Mouse (Mus musculus) large intestine, adult 2 months (tissue): Measurements from ENCODE around the gene Gm20388. TPM values are rescaled to one million over a fixed set of nuclear protein-coding genes. Genes with fewer than 3 reads are reported as not detected.

Experiments used
- DNase-seq: peaks from one replicate; pipeline ENCODE4 v3.0.0-alpha.2; 2012; ENCODE audit warnings: low read depth, low spot score
- WGBS: fragments of 180-500 bp; shearing (Covaris S2); methylation state at CpG from one replicate; pipeline ENCODE4 v1.1.7; 2018; 5-methylcytosine and 5-hydroxymethylcytosine counted together
- polyA plus RNA-seq: library from polyadenylated mRNA; depleted of rRNA; stranded (reverse); fragments of >200 nt; gene quantifications from 2 replicates; pipeline ENCODE4 v1.2.3, GENCODE M21; 2012

Gm20388 gene
- polyA plus RNA-seq, 1 experiment, result 31.5 TPM

GRCm38 (mm10) chr8:120509136-120510034 lies 598.7 kb downstream of the Gm20388 start:
- 44% methylated on average over 21 of the region's 21 CpGs for WGBS
- DNase-seq, result no peak

DNA sequence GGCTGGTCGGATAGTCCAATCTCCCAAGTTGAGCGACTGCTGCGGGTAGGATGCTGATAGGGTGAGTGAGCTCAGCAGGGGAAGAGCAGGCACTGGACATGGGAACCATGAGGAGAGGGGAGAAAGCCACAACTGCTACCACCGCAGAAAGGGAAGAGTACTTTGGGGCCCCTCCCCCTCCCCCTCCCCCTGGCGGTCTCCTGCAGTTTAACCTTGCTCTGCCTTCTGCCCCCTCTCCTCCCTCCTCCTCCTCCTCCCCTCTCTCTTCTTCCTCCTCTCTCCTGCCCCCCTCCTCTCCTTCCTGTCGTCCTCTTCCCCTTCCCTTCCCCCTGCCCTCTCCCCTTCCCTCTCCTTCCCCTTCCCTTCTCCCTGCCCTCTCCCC lies 599.4 kb downstream of the Gm20388 start:
- 62% methylated on average over 6 of the region's 6 CpGs for WGBS
- no peak for DNase-seq

DNA sequence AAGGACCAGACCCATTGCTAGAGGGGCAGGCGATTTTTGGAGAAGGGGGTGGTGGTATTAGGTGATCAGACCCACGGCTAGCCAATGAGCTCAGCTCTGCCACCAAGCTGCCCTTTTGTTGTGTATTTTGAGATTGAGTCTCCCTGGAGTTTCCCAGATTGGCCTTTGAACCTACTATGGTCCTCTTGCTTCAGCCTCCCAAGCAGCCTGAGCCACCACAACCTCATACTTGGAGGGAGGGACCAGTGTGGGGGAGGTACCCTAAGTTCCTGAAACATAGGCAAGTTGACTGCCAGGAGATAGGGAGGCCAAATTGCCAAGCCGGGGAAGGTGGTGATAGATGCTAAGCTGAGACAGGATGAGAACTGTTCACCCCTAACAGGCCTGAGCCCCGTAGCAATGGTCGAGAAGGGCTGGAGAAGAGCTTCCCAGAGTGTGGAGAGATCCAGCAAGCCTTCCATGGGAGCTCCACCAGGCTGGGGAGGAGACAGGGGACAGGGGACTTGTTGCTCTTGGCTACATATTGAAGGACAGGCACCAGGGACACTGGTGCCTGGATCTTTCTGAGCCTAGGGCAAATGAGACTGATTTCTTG lies 600.3 kb downstream of the Gm20388 start:
- DNase-seq, result no peak
- 77% methylated on average over 5 of the region's 5 CpGs for WGBS

- 62% methylated on average over 8 of the region's 8 CpGs for WGBS
- no peak for DNase-seq
Observed at GRCm38 (mm10) chr8:120511737-120512136, 601.1 kb downstream of the Gm20388 start.

GRCm38 (mm10) chr8:120512326-120512725 lies 601.7 kb downstream of the Gm20388 start:
- 81% methylated on average over 11 of the region's 11 CpGs for WGBS
- no peak for DNase-seq

DNA sequence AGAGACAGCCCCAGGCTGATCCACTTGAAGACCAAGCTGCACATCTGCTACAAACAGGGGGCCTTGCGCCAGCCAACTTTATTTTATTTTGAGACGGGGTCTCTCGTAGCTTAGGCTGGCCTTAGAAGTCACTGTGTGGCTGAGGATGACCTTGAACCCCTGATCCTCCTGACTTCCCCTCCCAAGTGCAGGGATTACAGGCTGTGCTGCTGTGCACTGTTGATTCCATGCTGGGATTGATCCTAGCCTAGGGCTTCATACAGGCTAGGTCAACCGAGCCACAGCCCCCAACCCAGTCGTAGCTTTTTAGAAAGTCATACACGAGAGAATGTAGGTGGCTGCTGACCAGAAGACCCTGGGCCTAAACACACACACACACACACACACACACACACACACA lies 602.5 kb downstream of the Gm20388 start:
- 95% methylated on average over 6 of the region's 6 CpGs for WGBS
- DNase-seq, result no peak

DNA sequence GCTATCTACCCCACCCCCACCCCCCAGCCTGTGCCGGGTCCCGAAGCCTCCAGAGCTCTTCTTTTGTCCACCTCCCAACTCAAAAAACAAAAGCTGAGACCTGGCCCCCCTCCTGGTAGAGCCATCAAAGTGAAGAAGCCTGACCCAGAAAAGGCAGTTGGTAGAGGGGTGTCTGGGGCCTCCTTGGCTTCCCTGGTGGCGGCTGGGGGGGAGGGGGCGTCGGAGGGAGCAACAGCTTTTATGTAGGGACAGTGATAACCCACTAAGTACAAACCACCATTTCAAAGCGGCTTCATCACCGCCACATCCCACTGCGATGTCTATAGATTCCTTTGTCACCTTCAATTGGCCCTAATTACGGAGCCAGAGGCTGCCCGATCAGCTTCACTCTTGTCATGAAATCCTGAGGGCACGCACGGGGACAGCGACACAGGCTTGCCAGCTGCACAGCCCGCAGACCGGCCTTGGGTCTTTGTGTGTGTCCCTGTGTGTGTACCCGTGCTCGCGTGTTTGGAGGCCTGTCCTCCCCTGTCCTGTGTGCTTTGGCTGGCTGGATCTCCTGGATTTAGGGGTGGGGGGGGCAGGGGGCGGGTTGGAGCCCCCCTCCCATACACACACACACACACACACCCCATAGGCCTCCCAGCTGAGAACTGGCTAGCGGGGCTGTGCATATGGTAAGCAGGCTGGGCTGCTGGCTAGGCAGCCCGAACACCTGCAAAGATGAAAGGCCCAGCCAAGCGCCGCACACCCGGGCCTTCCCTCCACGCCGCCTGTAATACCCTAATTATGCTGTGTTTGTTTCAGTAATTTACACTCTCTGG lies 603.2 kb downstream of the Gm20388 start:
- no peak for DNase-seq
- 85% methylated on average over 26 of the region's 26 CpGs for WGBS

DNA sequence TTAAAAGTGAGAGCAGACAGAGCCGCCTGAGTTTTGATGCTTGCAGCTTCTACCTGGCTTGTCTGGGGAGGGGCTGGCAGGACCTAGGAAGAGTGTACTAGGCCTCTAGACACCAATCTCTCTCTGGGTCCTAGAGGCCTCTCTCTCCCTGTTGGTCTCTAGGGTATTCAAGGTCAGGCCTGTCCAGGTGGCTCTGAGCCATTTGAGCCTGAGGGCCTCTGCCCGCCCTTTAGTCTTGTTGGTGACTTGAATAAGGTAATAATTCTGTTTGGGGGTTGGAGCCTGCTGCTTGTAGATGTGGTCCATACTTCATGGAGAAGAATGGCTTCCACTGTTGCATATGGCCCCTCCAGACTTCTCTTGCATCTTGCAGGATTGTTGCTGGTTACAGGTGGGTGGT lies 604.6 kb downstream of the Gm20388 start:
- DNase-seq, result no peak
- 95% methylated on average over 2 of the region's 2 CpGs for WGBS

- no peak for DNase-seq
- WGBS, result 85% methylated on average over 6 of the region's 6 CpGs
Observed at GRCm38 (mm10) chr8:120515650-120516049, 605.0 kb downstream of the Gm20388 start.

- WGBS, result 53% methylated on average over 12 of the region's 12 CpGs
- no peak for DNase-seq
Observed at GRCm38 (mm10) chr8:120516182-120516755, 605.6 kb downstream of the Gm20388 start.

GRCm38 (mm10) chr8:120517666-120518410 lies 607.2 kb downstream of the Gm20388 start:
- no peak for DNase-seq
- 55% methylated on average over 11 of the region's 11 CpGs for WGBS

- no peak for DNase-seq
- WGBS, result 73% methylated on average over 14 of the region's 14 CpGs
Observed at GRCm38 (mm10) chr8:120518736-120519534, 608.3 kb downstream of the Gm20388 start.

DNA sequence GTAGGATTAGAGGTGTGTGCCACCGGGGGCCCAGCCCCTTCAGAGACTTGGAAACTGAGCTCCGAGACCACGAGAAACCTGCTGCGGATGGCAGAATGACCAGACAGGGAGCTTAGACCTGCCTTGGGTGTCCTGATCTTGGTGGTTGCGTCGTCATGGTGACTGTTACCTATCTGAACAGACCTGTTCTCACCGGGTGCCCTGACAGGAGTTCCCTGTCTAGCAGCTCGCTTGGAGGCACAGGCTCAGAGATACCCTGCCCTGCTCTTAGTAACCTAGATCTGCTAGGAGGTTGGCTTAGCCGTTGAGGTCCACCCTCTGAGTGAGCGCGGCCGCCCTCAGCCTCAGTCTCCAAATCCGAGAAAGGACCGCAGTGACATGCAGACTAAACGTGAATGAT lies 609.6 kb downstream of the Gm20388 start:
- DNase-seq, result no peak
- 81% methylated on average over 15 of the region's 15 CpGs for WGBS

DNA sequence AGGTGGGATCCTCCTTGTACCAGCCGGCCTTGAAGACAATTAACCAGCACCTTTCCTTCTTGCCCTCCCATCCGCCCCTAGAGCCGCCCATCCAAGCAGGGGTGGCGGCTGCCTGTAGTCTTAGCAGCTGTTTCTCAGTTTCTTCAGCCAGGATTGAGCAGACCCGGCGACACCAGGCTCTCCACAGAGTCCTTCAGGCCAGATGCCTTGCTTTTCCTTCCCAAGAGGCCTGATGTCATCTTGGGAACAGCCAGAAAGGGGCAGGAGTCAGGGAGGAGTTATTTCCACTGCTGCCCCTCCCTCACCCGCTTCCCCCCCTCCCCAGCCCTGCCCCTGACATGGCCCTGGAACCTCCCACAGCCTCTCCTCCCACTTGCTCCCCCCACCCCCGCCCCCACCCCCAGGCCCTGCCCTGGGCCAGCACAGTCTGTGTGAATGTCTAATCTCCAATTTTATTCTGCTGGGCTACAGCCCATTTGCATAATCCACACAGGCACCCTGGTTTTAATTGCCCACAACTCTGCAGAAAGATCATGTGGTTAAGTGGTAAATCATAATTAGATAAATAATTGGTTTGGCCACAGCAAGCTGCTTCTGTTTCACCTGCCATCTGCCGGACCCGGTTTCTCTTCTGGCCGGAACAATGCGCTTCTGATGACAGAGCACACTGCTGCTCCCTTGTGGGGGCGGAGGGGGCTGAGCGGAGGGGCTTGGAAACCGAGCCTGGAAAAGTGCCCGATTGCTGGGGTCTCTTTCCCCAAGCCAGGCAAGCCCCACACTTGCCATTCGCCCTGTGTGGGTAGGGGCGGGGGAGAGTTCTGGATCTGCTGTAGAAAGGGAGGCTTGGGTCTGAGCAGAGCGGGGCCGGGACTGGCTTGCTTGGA lies 610.3 kb downstream of the Gm20388 start:
- WGBS, result 63% methylated on average over 20 of the region's 20 CpGs
- no peak for DNase-seq

DNA sequence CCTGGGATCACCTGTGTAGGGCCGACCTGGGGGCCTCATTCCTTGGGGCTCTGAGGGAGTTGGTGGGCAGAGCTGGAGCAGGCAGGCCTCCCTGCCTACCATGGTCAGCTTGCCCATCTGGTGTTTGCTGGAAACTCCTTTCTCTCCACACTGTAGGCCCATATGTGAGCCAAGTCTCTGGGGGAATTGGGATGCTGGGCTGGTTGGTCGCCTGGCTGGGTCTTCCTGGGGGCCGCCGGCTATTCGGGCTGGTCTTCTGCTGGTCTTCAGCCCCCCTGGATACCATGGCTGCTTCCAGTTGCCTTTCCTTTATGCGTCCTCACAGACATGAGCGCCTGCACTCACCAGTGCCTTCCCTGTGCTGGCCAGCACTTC lies 610.9 kb downstream of the Gm20388 start:
- DNase-seq, result no peak
- WGBS, result 79% methylated on average over 7 of the region's 7 CpGs

DNA sequence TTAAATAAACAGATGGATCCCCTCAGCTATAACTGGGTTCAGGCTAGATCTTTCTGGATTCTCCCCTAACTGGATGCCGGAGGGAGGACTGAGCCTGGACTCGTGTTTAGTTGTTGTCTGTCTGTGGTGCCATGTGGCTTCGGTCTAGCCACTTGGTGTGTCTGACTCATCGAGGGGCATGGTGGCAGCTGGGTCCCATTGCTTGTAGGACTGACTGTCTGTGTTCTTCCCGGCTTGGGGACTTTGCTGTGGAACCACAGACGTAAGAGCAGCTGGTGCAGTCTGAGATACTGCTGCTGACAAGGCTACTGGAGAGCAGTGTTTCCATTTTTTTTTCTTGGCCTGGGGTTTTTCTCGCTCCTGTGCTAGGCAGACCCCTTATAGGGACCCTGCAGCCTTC lies 613.0 kb downstream of the Gm20388 start:
- WGBS, result 85% methylated on average over 7 of the region's 7 CpGs
- no peak for DNase-seq

GRCm38 (mm10) chr8:120525135-120525534 lies 614.5 kb downstream of the Gm20388 start:
- 73% methylated on average over 1 of the region's 1 CpGs for WGBS

GRCm38 (mm10) chr8:120525832-120526231 lies 615.2 kb downstream of the Gm20388 start:
- WGBS, result 46% methylated on average over 6 of the region's 6 CpGs

More at GRCm38 (mm10) chr8:120525135-120525534, 614.5 kb downstream of the Gm20388 start:
- no peak for DNase-seq

More at GRCm38 (mm10) chr8:120525832-120526231, 615.2 kb downstream of the Gm20388 start:
- DNase-seq, result no peak
